Mouse (Mus musculus) embryonic fibroblast, embryonic 13.5 days (primary cell): ENCODE data around the gene Thada. TPM values are rescaled to one million over a fixed set of nuclear protein-coding genes. Genes with fewer than 3 reads are reported as not detected.
A peak's percentile ranks its signal among the peaks of the same experiment; 100 is the strongest.

Experiments
- H3K27ac ChIP-seq: 2 replicates; pipeline ENCODE4 v1.5.1; 2012; ENCODE audit warnings: low read length, control low read depth, inconsistent platforms; ENCODE audit not compliant: insufficient read depth
- H3K4me1 ChIP-seq: 2 replicates; pipeline ENCODE4 v1.6.1; 2011; ENCODE audit warnings: low read length; ENCODE audit not compliant: control insufficient read depth, insufficient read depth
- H3K4me3 ChIP-seq: 2 replicates; pipeline ENCODE4 v1.5.1; 2011; ENCODE audit warnings: mild to moderate bottlenecking, control low read depth, low read length; ENCODE audit not compliant: insufficient read depth
- CTCF ChIP-seq: IDR thresholded peaks from 2 replicates; pipeline ENCODE4 v1.5.1; 2011; ENCODE audit warnings: mild to moderate bottlenecking, control low read depth, low read length, moderate library complexity, borderline replicate concordance; ENCODE audit not compliant: insufficient read depth
- POLR2A ChIP-seq: IDR thresholded peaks from 2 replicates; pipeline ENCODE4 v1.6.1; 2011; ENCODE audit warnings: low read depth, mild to moderate bottlenecking, control low read depth, low read length, moderate library complexity
- polyA plus RNA-seq: library from polyadenylated mRNA; stranded (reverse); fragments of >200 nt; gene quantifications from 2 replicates; pipeline ENCODE4 v1.2.4, GENCODE M21; 2011; ENCODE audit warnings: low read depth; ENCODE audit not compliant: missing spikeins, insufficient read length

The Thada gene
- 15.9 and 20.3 TPM in 2 replicates for polyA plus RNA-seq

- Histone ChIP-seq H3K27ac (no peak within 1 kb of the TSS), H3K4me1 (no peaks in the 10 kb centered on the region), H3K4me3 (peak within 1 kb of the TSS; percentile 83)
- TF ChIP-seq CTCF, result no peak
- TF ChIP-seq POLR2A, result peak; percentile 82
Measured at GRCm38 (mm10) chr17:84465753-84466608, at the start of gene Thada. Gene Thada (minus strand): TSS chr17:84466205.

DNA sequence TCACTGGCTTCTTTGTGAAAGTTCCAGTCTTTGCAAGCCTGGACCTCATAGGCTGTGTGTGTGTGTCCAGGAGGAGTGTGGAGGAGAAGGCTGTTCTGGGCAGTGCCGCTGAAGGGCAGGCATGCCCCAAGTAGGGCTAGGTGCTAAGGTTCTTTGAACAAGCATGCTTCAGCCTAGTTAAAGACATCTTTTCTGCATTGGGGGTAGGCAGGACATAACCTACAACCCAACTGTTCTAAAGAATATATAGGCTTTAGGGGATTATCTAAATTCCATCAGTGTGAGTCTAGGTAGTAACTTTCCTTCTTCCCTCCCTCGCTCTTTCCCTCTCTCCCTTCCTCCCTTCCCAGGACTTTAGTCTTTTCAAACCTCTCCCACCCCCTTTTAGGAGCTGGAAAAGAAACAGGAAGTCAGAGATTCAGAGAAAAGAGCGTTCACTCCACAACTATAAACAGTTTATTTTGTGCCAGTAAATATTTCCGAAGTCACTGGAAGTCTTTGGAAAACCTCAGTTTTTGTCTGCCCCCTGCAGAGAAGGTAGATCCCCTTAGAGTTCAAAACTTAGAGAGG lies 46.6 kb upstream of the Thada start:
- peak overlapping the region; percentile 65 for H3K4me3 ChIP-seq
- TF ChIP-seq POLR2A (no peak; the same call in 1 of the 2 replicates), CTCF (peak; percentile 28; the same call in 1 of the 2 replicates)

GRCm38 (mm10) chr17:84511682-84512515 lies 45.9 kb upstream of the Thada start, which contains the start of gene Plekhh2:
Gene Plekhh2 (plus strand): TSS chr17:84511895.
- H3K27ac ChIP-seq, result peak within 1 kb of the TSS; percentile 95
- peaks cover 10% of the 10 kb centered on the region for H3K4me1 ChIP-seq
- peak within 1 kb of the TSS; percentile 65 for H3K4me3 ChIP-seq
- TF ChIP-seq POLR2A (peak; percentile 74), CTCF (no peak)

More for the DNA sequence above, 46.6 kb upstream of the Thada start:
- peaks cover 10% of the 10 kb centered on the region for H3K4me1 ChIP-seq
- peak overlapping the region; percentile 95 for H3K27ac ChIP-seq

DNA sequence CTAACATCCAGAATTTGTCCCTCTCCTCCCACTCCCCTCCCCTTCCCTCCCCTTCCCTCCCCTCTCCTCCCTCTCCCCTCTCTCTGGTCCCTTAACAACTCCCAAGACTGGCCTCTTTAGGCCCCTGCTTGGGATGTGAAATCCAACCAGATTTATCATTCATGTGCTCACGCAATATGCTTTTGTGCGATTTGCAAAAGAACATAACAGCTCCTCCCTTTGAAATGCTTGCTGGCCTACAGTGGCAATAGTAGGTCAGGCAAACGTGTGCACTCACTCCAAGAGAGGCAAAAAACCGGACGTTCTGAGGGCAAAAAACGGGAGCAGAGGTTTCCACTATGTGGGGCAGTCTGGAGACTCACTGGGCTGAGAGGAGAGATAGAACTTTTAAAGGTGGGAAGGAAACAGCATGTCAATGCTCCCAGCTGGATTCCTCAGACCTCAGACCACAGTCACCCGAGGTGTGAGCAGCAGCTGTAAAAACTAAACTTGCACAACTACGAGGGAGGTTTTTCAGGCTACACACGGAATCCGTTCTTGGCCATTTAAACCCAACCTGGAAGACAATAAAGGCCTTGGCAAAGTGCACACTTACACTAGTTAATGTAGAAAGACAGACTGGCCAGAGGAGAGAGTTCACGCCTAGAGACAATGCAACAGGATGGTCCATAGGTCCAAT lies 45.1 kb upstream of the Thada start:
- Histone ChIP-seq H3K4me1 (peaks cover 10% of the 10 kb centered on the region), H3K27ac (peak overlapping the region; percentile 95), H3K4me3 (peak overlapping the region; percentile 65)
- TF ChIP-seq POLR2A (peak; percentile 43; the same call in 1 of the 2 replicates), CTCF (no peak)

DNA sequence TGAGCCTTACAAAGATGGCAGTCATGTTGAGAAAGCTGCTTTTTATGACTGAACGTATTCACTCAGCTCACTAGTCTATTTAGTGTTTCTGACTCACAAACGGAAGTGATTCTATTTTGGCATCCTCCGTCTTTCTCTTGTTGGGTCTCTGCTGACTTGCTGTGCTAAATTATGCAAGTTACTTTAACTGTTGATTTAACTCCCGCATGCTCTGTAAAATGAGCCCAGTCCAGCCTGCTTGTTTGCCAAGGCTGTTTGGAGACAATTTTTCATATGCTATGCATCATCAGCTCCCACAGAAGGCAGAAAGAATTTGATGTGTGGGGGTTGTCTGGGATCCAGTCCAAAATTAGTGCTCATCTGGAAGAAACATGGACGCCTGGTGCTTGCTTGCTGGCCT lies 44.4 kb upstream of the Thada start:
- H3K4me3 ChIP-seq, result no peak overlapping the region
- TF ChIP-seq POLR2A (no peak), CTCF (no peak)
- peak overlapping the region; percentile 95 for H3K27ac ChIP-seq
- peaks cover 10% of the 10 kb centered on the region for H3K4me1 ChIP-seq

- no peak overlapping the region for H3K27ac ChIP-seq
- no peak overlapping the region for H3K4me3 ChIP-seq
- H3K4me1 ChIP-seq, result peaks cover 10% of the 10 kb centered on the region
- TF ChIP-seq CTCF (no peak), POLR2A (no peak)
Measured at GRCm38 (mm10) chr17:84509176-84509575, 43.2 kb upstream of the Thada start.

- Histone ChIP-seq H3K4me1 (peaks cover 10% of the 10 kb centered on the region), H3K27ac (no peak overlapping the region), H3K4me3 (no peak overlapping the region)
- TF ChIP-seq POLR2A (no peak), CTCF (no peak)
Measured at GRCm38 (mm10) chr17:84508736-84509135, 42.7 kb upstream of the Thada start.

GRCm38 (mm10) chr17:84505922-84506321 lies 39.9 kb upstream of the Thada start:
- Histone ChIP-seq H3K4me1 (peaks cover 4% of the 10 kb centered on the region; the same call in 1 of the 2 replicates), H3K4me3 (no peak overlapping the region), H3K27ac (no peak overlapping the region)
- TF ChIP-seq POLR2A, result no peak
- TF ChIP-seq CTCF, result no peak

DNA sequence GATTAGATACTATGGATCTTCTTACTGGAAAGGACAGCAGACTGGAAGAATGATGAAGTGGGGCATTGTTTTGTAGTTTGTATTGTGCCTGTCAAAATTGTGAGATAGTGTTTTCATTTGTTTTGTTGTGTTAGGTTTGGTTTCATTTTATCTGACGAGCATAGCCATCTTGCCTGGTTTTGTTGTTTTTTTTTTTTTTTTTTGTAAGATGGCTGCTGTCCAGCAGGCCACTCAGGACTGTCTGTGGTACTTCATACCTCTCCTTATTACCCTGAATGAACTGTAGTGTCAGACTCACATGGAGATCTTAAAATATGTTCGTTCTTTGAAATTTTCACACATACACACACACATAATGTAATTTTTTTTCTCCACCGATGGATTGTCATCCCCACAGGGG lies 36.3 kb upstream of the Thada start:
- TF ChIP-seq CTCF (no peak), POLR2A (no peak)
- no peak overlapping the region for H3K4me3 ChIP-seq
- H3K27ac ChIP-seq, result no peak overlapping the region
- 0 out of 2 replicates have a peak, but pooled peaks cover 2% of the 10 kb centered on the region for H3K4me1 ChIP-seq
